Mouse (Mus musculus) ES-Bruce4 (cell line): ENCODE measurements around the gene H2-Q7. TPM values are rescaled to one million over a fixed set of nuclear protein-coding genes. Genes with fewer than 3 reads are reported as not detected.
"Not testable (repeated sequence)": the region's sequence is repeated elsewhere in the genome, so short reads cannot be mapped to it uniquely, and the experiment has no call there.

Experiments used
- H3K27ac ChIP-seq: 2 replicates; pipeline ENCODE4 v1.5.1; 2012; ENCODE audit warnings: low read length, inconsistent platforms; ENCODE audit not compliant: insufficient read depth
- H3K27me3 ChIP-seq: 2 replicates; pipeline ENCODE4 v1.6.1; 2012; ENCODE audit warnings: mild to moderate bottlenecking, low read length, inconsistent platforms; ENCODE audit not compliant: control insufficient read depth, poor library complexity, insufficient read depth, severe bottlenecking
- H3K36me3 ChIP-seq: 2 replicates; pipeline ENCODE4 v1.6.1; 2012; ENCODE audit warnings: inconsistent platforms, mild to moderate bottlenecking, low read length, moderate library complexity; ENCODE audit not compliant: control insufficient read depth, poor library complexity, insufficient read depth, severe bottlenecking
- H3K4me1 ChIP-seq: one replicate; pipeline ENCODE4 v1.8.1; 2011; ENCODE audit warnings: low read length; ENCODE audit not compliant: control insufficient read depth, insufficient read depth
- H3K4me3 ChIP-seq: 2 replicates; pipeline ENCODE4 v1.5.1; 2011; ENCODE audit warnings: low read depth, mild to moderate bottlenecking, low read length
- H3K9ac ChIP-seq: 2 replicates; pipeline ENCODE4 v1.6.1; 2012; ENCODE audit warnings: low read depth, mild to moderate bottlenecking, inconsistent platforms; ENCODE audit not compliant: poor library complexity, severe bottlenecking
- H3K9me3 ChIP-seq: replicated peaks from 2 replicates; pipeline ENCODE4 v1.6.1; 2012; ENCODE audit warnings: mild to moderate bottlenecking, low read length, inconsistent platforms; ENCODE audit not compliant: control insufficient read depth, poor library complexity, insufficient read depth, severe bottlenecking
- CTCF ChIP-seq: IDR thresholded peaks from one replicate; pipeline ENCODE4 v1.8.1; 2011; ENCODE audit warnings: low read depth, low read length
- polyA plus RNA-seq: library from polyadenylated mRNA; stranded (reverse); fragments of >200 nt; gene quantifications from 2 replicates; pipeline ENCODE4 v1.2.4, GENCODE M21; 2011; ENCODE audit warnings: low read depth; ENCODE audit not compliant: missing spikeins, insufficient read depth, insufficient read length

The H2-Q7 gene
- polyA plus RNA-seq = 4.9 and 5.0 TPM in 2 replicates

DNA sequence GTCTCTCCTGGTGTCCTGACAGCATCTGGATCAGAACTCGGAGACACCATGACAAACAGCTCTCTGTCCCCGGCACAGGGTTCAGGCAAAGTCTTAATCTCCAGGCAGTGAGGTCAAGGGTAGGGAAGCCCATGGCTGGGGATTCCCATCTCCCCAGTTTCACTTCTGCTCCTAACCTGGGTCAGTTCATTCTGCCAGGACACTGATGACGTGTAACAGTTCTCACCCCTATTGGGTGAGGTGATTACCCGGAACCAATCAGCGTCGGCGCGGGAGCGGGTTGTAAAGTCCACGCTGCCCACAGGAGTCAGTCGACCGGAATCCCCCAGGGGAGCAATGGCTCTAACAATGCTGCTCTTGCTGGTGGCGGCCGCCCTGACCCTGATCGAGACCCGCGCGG is at the start of gene H2-Q7:
TSS of gene H2-Q7 (plus strand) at position 271 of the 400 bp plus-strand sequence.
- not testable (repeated sequence) for H3K36me3 ChIP-seq, H3K27me3 ChIP-seq, H3K9me3 ChIP-seq, H3K4me1 ChIP-seq, H3K27ac ChIP-seq
- Histone ChIP-seq H3K9ac (peak within 1 kb of the TSS; percentile 55), H3K4me3 (peak within 1 kb of the TSS; percentile 42)

DNA sequence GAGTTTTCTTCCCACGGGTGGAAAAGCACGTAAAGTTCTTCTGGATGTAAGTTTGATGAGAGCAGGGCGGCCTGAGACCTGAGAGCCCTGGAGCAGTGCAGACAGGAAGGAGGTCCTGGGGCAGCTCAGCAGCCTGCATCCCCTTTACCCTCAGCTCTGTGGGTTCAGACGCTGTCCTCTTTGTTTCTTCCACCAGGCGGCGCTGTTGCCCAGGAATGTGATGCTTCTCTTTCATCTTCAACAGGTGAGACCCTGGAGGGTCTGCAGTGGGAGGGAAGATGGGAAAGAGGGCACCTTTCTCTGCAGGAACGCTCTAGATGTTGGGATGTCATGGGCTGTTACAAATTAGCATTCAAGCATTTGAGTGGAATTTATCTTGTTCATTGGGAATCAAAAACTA is 49.2 kb upstream of the H2-Q7 start:
- not testable (repeated sequence) for H3K36me3 ChIP-seq, H3K4me1 ChIP-seq, H3K27ac ChIP-seq, H3K9ac ChIP-seq, H3K9me3 ChIP-seq, H3K4me3 ChIP-seq, H3K27me3 ChIP-seq
- TF ChIP-seq CTCF = peak; percentile 54

DNA sequence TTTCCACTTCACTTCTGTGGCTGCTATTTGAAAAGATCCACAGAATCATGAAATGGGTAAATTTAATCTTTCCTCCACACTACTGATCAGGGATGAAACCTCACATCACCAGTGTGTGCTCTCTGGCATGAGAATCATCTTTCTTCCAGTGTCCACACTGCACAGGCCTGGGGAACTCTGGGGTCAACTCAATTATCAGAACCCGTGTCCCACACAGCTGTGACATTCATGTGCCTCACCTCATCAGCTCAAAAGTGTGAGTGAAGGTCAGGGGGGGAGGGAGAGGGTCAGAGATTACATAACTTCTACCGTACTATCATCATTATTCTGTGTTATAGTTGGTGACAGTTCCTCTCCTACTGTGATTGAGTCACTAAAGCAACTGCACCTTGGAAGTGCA is 46.3 kb upstream of the H2-Q7 start:
- not testable (repeated sequence) for H3K36me3 ChIP-seq, H3K27ac ChIP-seq, H3K9me3 ChIP-seq, H3K4me1 ChIP-seq, H3K9ac ChIP-seq, H3K27me3 ChIP-seq, H3K4me3 ChIP-seq

DNA sequence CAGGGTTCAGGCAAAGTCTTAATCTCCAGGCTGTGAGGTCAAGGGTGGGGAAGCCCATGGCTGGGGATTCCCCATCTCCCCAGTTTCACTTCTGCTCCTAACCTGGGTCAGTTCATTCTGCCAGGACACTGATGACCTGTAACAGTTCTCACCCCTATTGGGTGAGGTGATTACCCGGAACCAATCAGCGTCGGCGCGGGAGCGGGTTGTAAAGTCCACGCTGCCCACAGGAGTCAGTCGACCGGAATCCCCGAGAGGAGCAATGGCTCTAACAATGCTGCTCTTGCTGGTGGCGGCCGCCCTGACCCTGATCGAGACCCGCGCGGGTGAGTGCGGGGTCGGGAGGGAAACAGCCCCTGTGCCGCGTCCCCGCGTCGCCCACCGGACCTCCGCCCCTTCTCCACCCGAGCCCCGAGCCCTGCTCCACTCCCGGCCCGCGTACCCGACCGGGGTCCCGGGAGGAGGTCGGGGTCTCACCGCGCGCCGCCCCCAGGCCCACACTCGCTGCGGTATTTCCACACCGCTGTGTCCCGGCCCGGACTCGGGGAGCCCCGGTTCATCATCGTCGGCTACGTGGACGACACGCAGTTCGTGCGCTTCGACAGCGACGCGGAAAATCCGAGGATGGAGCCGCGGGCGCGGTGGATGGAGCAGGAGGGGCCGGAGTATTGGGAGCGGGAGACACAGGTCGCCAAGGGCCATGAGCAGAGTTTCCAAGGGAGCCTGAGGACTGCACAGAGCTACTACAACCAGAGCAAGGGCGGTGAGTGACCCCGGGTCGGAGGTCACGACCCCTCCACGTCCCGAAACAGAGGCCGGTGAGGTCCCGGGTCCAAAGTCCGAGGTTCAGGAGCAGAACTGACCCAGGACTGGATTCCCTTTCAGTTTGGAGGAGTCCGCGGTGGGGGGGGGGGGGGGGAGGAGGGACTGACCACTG is 44.8 kb upstream of the H2-Q7 start:
- not testable (repeated sequence) for H3K9me3 ChIP-seq, H3K4me1 ChIP-seq, H3K27me3 ChIP-seq, H3K27ac ChIP-seq, H3K36me3 ChIP-seq
- Histone ChIP-seq H3K4me3 (peak overlapping the region; percentile 71), H3K9ac (peak overlapping the region; percentile 41; the same call in 1 of the 2 replicates)

DNA sequence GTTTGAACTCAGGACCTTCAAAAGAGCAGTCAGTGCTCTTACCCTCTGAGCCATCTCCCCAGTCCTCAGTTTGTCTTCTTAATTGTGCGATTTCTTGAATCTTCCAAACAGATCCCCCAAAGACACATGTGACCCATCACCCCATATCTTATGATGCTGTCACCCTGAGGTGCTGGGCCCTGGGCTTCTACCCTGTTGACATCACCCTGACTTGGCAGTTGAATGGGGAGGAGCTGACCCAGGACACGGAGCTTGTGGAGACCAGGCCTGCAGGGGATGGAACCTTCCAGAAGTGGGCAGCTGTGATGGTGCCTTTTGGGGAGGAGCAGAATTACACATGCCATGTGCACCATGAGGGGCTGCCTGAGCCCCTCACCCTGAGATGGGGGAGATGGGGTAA is 42.0 kb upstream of the H2-Q7 start:
- not testable (repeated sequence) for H3K9me3 ChIP-seq, H3K27me3 ChIP-seq, H3K4me3 ChIP-seq, H3K9ac ChIP-seq, H3K4me1 ChIP-seq, H3K36me3 ChIP-seq, H3K27ac ChIP-seq

DNA sequence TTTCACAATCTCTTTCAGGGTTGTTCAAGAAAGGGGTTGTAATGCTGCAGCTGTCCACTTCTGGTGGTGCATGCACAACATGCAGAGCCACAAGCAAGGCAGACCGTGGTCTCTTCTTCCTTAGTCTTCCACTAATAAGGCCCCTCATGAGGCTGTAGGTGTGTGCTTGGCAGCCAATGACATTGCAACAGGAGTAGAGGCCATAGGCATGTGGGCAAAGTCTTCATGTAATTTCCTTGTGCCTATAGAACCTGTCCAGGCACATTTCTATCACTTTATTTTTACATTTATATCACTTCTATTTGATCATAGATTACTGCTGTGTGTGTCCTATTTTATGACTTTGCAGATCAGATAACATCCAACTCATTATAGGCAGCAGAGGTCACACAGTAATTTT is 25.9 kb upstream of the H2-Q7 start:
- H3K9me3 ChIP-seq, H3K36me3 ChIP-seq, H3K4me3 ChIP-seq, H3K9ac ChIP-seq, H3K27me3 ChIP-seq, H3K27ac ChIP-seq, H3K4me1 ChIP-seq: not testable (repeated sequence)

DNA sequence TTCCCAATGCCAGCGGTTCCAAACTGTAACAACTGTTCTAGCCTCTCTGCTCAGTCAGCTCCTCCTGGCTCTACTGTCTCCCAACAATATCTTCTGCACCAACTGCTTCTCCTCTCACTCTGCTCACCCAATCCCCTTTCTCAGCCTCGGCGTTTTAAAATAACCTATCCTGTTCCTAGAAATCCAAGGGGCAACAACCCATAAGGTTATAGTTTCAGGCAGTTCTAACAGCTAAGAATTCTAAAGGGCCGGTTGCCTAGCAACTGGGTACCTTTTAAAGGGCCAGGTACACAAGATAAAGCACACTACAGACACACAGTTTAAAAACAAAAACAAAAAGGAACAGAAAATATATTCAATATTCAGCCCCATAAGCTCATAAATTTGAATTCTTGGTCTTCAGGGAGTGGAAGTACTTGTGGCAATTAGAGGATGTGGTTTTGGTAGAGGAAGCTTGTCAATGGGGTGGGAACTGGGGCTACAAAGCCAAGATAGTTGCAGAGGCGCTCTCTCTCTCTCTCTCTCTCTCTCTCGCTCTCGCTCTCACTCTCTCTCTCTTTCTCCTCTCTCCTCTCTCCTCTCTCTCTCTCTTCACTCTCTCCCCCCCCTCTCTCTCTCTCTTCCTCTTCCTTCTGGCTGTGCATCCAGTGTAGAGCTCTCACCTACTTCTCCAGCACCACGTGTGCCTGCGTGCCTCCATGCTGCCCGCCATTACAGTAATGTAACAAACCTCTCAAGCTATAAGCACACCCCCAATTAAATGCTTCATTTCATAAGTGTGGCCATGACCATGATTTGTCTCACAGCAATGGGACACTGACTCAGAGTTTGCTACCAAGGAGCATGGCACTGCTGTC is 23.5 kb upstream of the H2-Q7 start:
- not testable (repeated sequence) for H3K36me3 ChIP-seq, H3K9me3 ChIP-seq, H3K27me3 ChIP-seq, H3K4me3 ChIP-seq, H3K27ac ChIP-seq, H3K4me1 ChIP-seq, H3K9ac ChIP-seq
